Mouse (Mus musculus) heart, embryonic 14.5 days (tissue): ENCODE measurements around the gene Pten. TPM values are rescaled to one million over a fixed set of nuclear protein-coding genes. Genes with fewer than 3 reads are reported as not detected.
A peak's percentile ranks its signal among the peaks of the same experiment; 100 is the strongest.

Source experiments
- ATAC-seq: fragments of 200-750 bp; cut with Nextera tagmentation; 2 replicates; pipeline ENCODE4 v1.8.0; 2017; ENCODE audit warnings: low read depth, moderate TSS enrichment; ENCODE audit not compliant: insufficient number of reproducible peaks, insufficient read depth, low FRiP score
- H3K27ac ChIP-seq, 2 experiments: fragments of 200-500 bp in 1 of 2; fragments of 300-500 bp in 1 of 2; sonication (generic) in 1 of 2; replicated peaks in 1 of 2; 2 replicates each; pipeline ENCODE4 v1.5.1; 2012 to 2014; ENCODE audit warnings: low read depth in 2 of 2, low read length in 2 of 2, control low read depth in 1 of 2, mild to moderate bottlenecking in 1 of 2, mixed read lengths in 1 of 2; ENCODE audit not compliant: control insufficient read depth in 1 of 2, insufficient read depth in 1 of 2
- H3K27me3 ChIP-seq: fragments of 300-500 bp; sonication (generic); 2 replicates; pipeline ENCODE4 v1.6.1; 2014; ENCODE audit warnings: mild to moderate bottlenecking, low read length, control low read depth; ENCODE audit not compliant: control insufficient read depth, insufficient read depth
- H3K36me3 ChIP-seq: fragments of 300-500 bp; sonication (generic); 2 replicates; pipeline ENCODE4 v1.6.1; 2014; ENCODE audit warnings: mild to moderate bottlenecking, control low read depth, low read length, mixed read lengths; ENCODE audit not compliant: control insufficient read depth, insufficient read depth
- H3K4me1 ChIP-seq, 2 experiments: fragments of 200-500 bp in 1 of 2; fragments of 300-500 bp in 1 of 2; sonication (generic) in 1 of 2; 2 replicates each; pipeline ENCODE4 v1.6.1; 2012 to 2014; ENCODE audit warnings: low read length in 2 of 2, control low read depth in 1 of 2, mixed read lengths in 1 of 2; ENCODE audit not compliant: control insufficient read depth in 2 of 2, insufficient read depth in 2 of 2
- H3K4me2 ChIP-seq: fragments of 300-500 bp; sonication (generic); 2 replicates; pipeline ENCODE4 v1.6.1; 2014; ENCODE audit warnings: mild to moderate bottlenecking, low read length
- H3K4me3 ChIP-seq, 2 experiments: fragments of 200-500 bp in 1 of 2; fragments of 300-500 bp in 1 of 2; sonication (generic) in 1 of 2; 2 replicates each; pipeline ENCODE4 v1.5.1; 2012 to 2014; ENCODE audit warnings: low read length in 2 of 2, mild to moderate bottlenecking in 2 of 2, control low read depth in 1 of 2, low read depth in 1 of 2, moderate library complexity in 1 of 2; ENCODE audit not compliant: control insufficient read depth in 1 of 2, insufficient read depth in 1 of 2
- H3K9ac ChIP-seq: fragments of 300-500 bp; sonication (generic); 2 replicates; pipeline ENCODE4 v1.6.1; 2014; ENCODE audit warnings: mild to moderate bottlenecking, low read length
- H3K9me3 ChIP-seq: fragments of 300-500 bp; sonication (generic); 2 replicates; pipeline ENCODE4 v1.6.1; 2016; ENCODE audit warnings: low read length, control low read depth; ENCODE audit not compliant: control insufficient read depth
- WGBS: fragments of 180-500 bp; shearing (Covaris S2); extraction: QIAGEN DNeasy Blood & Tissue Kit; methylation state at CpG from one replicate; pipeline ENCODE4 v1.1.7; 2014; 5-methylcytosine and 5-hydroxymethylcytosine counted together
- polyA plus RNA-seq: library from polyadenylated mRNA; unstranded; fragments of >200 nt; fragmentation: Nextera tagmentation; extraction: Ambion mirVana; gene quantifications from 2 replicates; pipeline ENCODE4 v1.2.1, GENCODE M21; 2014

The Pten gene
- polyA plus RNA-seq, 1 experiment from 2014 or later, result 10.8 TPM

GRCm38 (mm10) chr19:32715681-32716080 is 41.6 kb upstream of the Pten start:
- Histone ChIP-seq H3K27me3 (no peaks in the 10 kb centered on the region), H3K27ac (no peak overlapping the region), H3K4me3 (no peak overlapping the region), H3K36me3 (no peaks in the 10 kb centered on the region), H3K4me1 (peaks cover 0 to 7% of the 10 kb centered on the region in 2 experiments; a peak in 2 of 4 replicates), H3K9ac (no peak overlapping the region), H3K4me2 (no peak overlapping the region), H3K9me3 (no peaks in the 10 kb centered on the region)
- ATAC-seq, result no peak

GRCm38 (mm10) chr19:32717590-32717989 is 39.7 kb upstream of the Pten start:
- Histone ChIP-seq H3K4me1 (no peaks in the 10 kb centered on the region; a peak in 1 of 4 replicates), H3K9me3 (no peaks in the 10 kb centered on the region), H3K4me2 (no peak overlapping the region), H3K27ac (no peak overlapping the region), H3K27me3 (no peaks in the 10 kb centered on the region), H3K4me3 (no peak overlapping the region), H3K36me3 (no peaks in the 10 kb centered on the region), H3K9ac (no peak overlapping the region)
- no peak for ATAC-seq
- 69% methylated on average over 3 of the region's 3 CpGs for WGBS

GRCm38 (mm10) chr19:32720319-32720718 is 37.0 kb upstream of the Pten start:
- ATAC-seq, result no peak
- Histone ChIP-seq H3K4me2 (no peak overlapping the region), H3K36me3 (no peaks in the 10 kb centered on the region), H3K27ac (no peak overlapping the region), H3K4me1 (no peaks in the 10 kb centered on the region), H3K27me3 (no peaks in the 10 kb centered on the region), H3K4me3 (no peak overlapping the region), H3K9me3 (no peaks in the 10 kb centered on the region), H3K9ac (no peak overlapping the region)
- WGBS, result 84% methylated on average over 1 of the region's 1 CpGs

- H3K4me1 ChIP-seq, result peaks cover 0 to 7% of the 10 kb centered on the region in 2 experiments; a peak in 2 of 4 replicates
- WGBS, result 47% methylated on average over 7 of the region's 7 CpGs
- no peak overlapping the region for H3K9ac ChIP-seq
- no peak overlapping the region for H3K27ac ChIP-seq
- no peak overlapping the region for H3K4me3 ChIP-seq
- peaks cover 9% of the 10 kb centered on the region for H3K27me3 ChIP-seq
- no peak overlapping the region for H3K4me2 ChIP-seq
- no peaks in the 10 kb centered on the region for H3K36me3 ChIP-seq
- H3K9me3 ChIP-seq, result no peaks in the 10 kb centered on the region
- no peak for ATAC-seq
Observed at GRCm38 (mm10) chr19:32723817-32724216, 33.5 kb upstream of the Pten start.

- no peak for ATAC-seq
- H3K4me1 ChIP-seq, result peaks cover 0 to 7% of the 10 kb centered on the region in 2 experiments; a peak in 2 of 4 replicates
- no peaks in the 10 kb centered on the region for H3K36me3 ChIP-seq
- peak overlapping the region in 1 of 2 experiments; percentile 6; a peak in 1 of 4 replicates for H3K4me3 ChIP-seq
- no peak overlapping the region for H3K27ac ChIP-seq
- no peaks in the 10 kb centered on the region for H3K9me3 ChIP-seq
- 3% methylated on average over 22 of the region's 22 CpGs for WGBS
- H3K9ac ChIP-seq, result no peak overlapping the region
- H3K4me2 ChIP-seq, result peak overlapping the region; percentile 50
- peaks cover 13% of the 10 kb centered on the region for H3K27me3 ChIP-seq
Observed at GRCm38 (mm10) chr19:32726451-32727325, 30.6 kb upstream of the Pten start.

- no peak for ATAC-seq
- Histone ChIP-seq H3K36me3 (no peaks in the 10 kb centered on the region), H3K27me3 (peaks cover 13% of the 10 kb centered on the region), H3K9me3 (no peaks in the 10 kb centered on the region), H3K27ac (no peak overlapping the region), H3K4me3 (no peak overlapping the region), H3K9ac (no peak overlapping the region), H3K4me1 (peaks cover 0 to 7% of the 10 kb centered on the region in 2 experiments; a peak in 2 of 4 replicates), H3K4me2 (no peak overlapping the region)
- WGBS, result 76% methylated on average over 4 of the region's 4 CpGs
Observed at GRCm38 (mm10) chr19:32729785-32730184, 27.5 kb upstream of the Pten start.

- H3K4me1 ChIP-seq, result no peaks in the 10 kb centered on the region
- peaks cover 4% of the 10 kb centered on the region; the same call in 1 of the 2 replicates for H3K27me3 ChIP-seq
- no peak overlapping the region for H3K27ac ChIP-seq
- no peak overlapping the region for H3K4me2 ChIP-seq
- H3K4me3 ChIP-seq, result no peak overlapping the region
- H3K36me3 ChIP-seq, result no peaks in the 10 kb centered on the region
- H3K9me3 ChIP-seq, result no peaks in the 10 kb centered on the region
- no peak for ATAC-seq
- no peak overlapping the region for H3K9ac ChIP-seq
Observed at GRCm38 (mm10) chr19:32732922-32733321, 24.4 kb upstream of the Pten start.
